Mouse (Mus musculus): ENCODE measurements around the gene Gpr45.

DNA sequence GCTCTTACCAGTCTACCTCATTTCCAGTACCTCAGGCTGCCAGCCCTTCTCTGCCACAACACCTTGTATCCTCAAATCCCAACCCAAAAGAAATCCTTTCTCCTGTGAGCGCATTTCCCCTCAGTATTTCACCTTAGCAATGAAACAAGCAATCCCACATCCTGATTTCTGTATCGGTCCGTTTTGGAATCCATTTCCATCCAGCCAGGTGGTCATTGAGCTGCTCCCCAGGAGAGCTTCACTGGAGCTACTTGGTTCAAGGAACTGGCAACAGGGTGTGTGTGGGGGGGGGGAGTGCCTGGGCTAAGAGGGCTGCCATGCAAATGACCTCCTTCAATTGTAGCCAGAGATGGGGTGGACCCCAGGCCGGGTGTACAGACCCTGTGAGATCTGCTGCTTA is 45.5 kb upstream of the Gpr45 start:
- TF ChIP-seq POLR2A (IDR thresholded peaks at IDR 0.05; ENCODE audit: borderline replicate concordance, low read depth, low read length) (no peak), CTCF (IDR thresholded peaks at IDR 0.05; ENCODE audit: low read depth, low read length) (no peak)
